Mouse (Mus musculus) common myeloid progenitor, adult 5-6 weeks (primary cell): ENCODE results near the gene Timp2. TPM values are rescaled to one million over a fixed set of nuclear protein-coding genes. Genes with fewer than 3 reads are reported as not detected.

ENCODE experiments used
- ATAC-seq: replicated peaks from 2 replicates; pipeline ENCODE4 v1.8.0; 2016; ENCODE audit warnings: low read depth, mild to moderate bottlenecking, moderate TSS enrichment, inconsistent platforms; ENCODE audit not compliant: poor library complexity, severe bottlenecking
- total RNA-seq: library from RNA; stranded (forward); fragments of 200-1000, 187-1606 nt; gene quantifications from 2 replicates; pipeline ENCODE4 v1.2.3, GENCODE M21; 2017

Gene Timp2
- total RNA-seq, 1 experiment from 2014 or later, result 8.9 TPM

- ATAC-seq, result no peak
Measured at GRCm38 (mm10) chr11:118372641-118373040, 17.1 kb upstream of the Timp2 start.

DNA sequence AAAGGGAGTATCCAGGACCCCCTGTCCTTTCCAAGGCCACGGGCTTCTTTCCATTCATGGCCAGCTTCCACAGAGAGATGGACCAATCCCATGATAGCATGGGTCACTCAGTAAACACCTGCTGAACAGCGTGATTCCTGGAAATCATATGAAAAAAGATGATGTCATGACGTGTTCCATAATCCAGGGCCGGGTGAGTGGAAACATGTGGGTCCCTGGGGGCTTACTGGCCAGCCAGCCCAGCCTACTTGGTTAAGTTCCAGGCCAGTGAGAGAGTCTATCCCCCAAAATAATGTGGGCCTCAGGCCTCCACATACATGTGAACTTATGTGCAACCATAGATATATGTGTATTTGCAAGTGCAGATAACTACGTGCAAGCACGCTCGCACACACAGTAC is 16.3 kb upstream of the Timp2 start:
- ATAC-seq, result no peak

DNA sequence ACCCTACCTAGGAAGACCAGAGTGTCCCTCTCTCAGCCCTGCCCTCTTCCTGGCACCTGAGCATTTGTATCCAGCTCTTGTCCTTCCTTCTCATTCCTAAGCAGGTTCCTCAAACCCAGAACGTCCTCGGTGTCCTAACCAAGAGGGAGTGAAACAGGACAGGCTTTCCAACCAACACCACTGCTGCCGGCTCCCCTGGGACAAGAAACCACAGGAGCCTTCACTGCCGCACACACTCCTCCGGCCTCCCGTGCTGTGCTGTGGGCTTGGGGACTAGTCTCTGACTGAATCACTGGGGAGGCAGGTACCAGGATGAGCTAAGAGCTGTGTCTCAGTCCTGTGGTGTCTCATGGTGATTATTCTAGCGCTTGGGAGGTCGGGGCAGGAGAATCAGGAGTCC is 14.1 kb upstream of the Timp2 start:
- no peak for ATAC-seq

- no peak for ATAC-seq
Measured at GRCm38 (mm10) chr11:118369251-118369650, 13.7 kb upstream of the Timp2 start.

DNA sequence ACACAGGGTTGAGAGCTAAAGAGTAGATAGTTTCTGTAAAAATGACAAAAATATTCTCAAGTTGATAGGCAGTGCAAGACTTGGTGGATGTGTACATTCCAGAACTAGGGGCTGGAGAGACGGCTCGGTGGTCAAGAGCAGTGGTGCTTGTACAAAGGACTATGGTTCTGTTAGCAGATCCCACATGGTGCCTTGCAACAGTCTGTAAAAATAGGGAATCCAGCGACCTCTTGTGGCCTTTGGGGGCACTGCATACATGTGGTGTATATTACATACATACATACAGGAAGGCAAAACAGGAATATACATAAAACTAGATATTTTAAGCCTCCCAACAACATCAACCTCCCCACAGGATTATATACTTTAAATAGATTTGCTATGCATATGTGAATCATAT is 12.8 kb upstream of the Timp2 start:
- no peak; the same call in 1 of the 2 replicates for ATAC-seq

DNA sequence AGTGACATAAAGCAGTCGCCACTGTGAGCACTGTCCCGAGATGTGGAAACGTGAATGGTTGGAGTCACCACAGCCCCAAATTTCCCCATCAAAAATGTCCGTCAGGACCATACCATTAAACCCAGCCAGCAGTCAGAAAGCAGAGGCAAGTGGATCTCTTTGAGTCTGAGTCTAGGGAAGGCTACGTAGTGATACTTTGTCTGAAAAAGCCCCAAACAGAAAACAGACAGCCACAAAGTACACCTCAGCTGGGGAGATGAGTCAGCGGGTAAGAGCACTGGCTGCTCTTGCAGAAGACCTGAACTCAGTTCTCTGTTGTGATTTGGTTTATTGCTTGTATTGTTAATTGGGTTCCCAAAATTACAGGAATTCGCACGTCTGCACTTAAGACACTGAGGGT is 11.0 kb upstream of the Timp2 start:
- no peak for ATAC-seq

- no peak for ATAC-seq
Measured at GRCm38 (mm10) chr11:118366108-118366507, 10.6 kb upstream of the Timp2 start.

DNA sequence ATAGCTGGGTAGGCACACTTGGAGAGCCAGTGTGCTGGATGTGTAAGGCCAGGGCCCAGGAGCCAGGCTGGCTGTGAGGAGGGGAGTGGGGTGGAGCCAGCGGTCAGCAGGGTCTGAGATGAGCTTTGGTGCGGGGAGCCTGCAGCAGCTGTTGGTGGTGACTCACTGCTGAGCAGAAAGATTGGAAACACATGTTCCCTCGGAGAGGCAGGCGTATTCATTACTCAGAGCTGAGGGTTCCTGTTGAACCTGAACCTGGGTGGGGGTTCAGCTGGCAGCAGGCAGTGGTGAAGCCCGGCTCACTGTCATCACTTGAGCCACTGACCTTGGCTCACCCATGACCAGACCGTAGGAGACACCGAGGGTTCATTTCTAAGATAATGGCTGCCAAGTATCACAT is 9.6 kb upstream of the Timp2 start:
- no peak for ATAC-seq

- no peak for ATAC-seq
Measured at GRCm38 (mm10) chr11:118364021-118364420, 8.5 kb upstream of the Timp2 start.

DNA sequence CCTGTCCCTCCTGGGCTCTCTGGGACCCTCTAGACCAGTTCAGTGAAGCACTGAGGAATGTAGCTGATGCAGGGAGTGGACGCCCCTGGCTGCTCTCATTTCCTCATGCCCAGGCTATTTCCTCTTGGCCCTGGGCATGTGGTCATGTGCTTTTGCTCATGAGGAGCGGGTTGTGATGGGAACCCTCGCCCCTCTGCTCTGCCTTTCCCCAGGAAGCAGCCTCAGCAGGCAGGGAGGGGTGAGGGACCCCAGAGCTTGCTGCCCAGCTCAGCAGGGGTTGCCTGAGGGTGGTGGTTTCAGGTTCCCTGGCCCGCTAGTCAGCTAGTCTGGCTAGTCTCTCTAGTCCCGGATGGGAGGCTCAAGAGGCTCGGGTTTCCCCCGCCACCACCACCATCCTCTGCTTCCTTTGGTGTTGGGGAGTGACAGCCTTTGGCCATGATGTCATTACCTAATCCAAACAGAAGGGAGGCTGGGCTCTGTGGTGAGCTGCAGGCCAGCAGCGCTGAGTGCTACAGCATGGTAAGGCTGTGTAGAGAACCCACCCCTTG is 7.5 kb upstream of the Timp2 start:
- ATAC-seq, result peak; percentile 83

GRCm38 (mm10) chr11:118362501-118362900 is 7.0 kb upstream of the Timp2 start:
- no peak for ATAC-seq

DNA sequence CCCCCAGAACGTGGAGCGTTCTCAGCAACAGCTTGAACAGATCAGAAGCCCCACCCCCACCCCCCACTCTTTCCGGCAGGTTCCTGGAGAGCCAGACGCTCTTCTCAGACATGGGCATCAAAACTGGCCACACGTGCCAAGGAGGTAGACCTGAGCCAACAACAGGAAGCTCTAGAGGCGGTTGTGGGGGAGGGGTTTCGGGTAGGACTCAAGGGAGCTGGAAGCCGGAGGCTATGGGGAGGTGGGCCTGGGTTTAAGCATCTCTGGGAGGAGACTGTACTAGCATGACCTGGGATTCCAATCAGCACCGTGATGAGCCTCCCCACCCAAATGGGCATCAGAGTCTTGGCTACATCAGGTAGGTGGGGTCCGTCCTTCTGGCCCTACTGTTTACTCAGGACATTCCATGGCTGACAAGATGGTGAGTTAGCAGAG is 5.4 kb upstream of the Timp2 start:
- ATAC-seq, result no peak

- no peak for ATAC-seq
Measured at GRCm38 (mm10) chr11:118360491-118360890, 5.0 kb upstream of the Timp2 start.

DNA sequence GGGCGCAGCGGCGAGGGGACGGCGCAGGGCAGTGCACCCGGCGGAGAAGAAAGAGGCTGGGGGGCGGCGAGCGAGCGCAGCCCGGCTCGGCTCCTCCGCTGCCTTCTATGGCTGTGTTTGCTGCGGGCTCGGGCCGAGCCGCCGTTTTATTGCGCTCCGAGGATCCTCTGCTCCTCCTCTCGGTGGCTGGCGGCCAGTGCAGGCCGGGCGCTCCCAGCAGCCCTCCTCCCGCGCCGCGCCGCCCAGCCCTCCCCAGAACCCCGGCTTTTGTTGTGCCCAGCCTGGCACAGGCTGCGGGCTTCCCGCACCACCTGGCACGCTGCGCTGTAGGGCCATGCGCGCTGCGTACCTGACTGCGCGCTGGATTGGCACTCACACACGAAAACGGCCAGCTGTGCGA is 335 bp downstream of the Timp2 start:
- ATAC-seq, result peak; percentile 93

DNA sequence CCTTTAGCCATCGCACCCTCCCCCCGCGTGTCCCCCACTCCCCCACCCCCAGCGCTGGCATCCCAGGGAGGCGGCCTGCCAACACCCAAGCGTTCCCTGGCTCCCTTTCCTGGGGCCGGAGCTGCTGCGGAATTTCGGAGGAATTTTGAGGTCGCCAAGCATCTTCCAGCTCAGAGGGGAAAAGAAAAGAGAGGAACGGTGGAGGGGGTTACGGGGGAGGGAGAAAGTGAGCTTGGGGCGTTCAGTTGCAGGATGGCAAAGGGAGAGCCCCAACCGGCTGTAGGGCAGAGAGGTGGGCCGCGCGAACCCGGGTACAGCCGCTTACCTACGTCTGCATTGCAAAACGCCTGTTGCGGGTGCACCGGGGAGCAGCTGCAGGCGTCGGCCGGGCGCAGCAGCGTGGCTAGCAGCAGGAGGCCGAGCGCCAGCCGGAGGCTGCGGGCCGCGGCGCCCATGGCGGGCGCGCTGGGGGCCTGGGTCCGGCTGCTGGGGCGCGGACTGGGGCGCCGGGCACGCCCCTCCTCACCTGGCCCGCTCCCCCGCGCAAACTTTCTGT is 826 bp downstream of the Timp2 start:
- ATAC-seq, result no peak

GRCm38 (mm10) chr11:118349494-118349893 is 6.0 kb downstream of the Timp2 start:
- ATAC-seq, result no peak

DNA sequence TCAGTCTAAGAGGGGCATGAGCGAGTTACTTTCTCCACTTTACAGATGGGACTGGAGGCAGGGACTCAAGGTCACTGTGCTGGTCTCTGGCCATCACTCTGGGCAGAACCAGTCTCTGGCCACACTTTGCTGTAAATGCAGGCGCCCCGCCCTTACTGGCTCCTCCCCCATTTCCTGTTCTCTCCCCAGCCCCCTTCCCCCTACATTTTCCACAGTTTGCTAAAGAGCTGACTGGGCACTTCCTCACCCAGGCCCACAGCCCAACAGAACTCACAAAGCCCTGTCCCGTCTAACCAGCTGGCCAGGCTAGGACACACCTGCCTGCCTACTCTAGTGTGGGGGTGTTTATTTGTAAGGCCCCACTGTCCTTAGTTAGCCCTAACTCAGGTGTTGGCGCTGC is 6.7 kb downstream of the Timp2 start:
- ATAC-seq, result peak; percentile 81

GRCm38 (mm10) chr11:118348419-118348818 is 7.1 kb downstream of the Timp2 start:
- ATAC-seq, result peak; percentile 43

GRCm38 (mm10) chr11:118347911-118348310 is 7.6 kb downstream of the Timp2 start:
- no peak for ATAC-seq

DNA sequence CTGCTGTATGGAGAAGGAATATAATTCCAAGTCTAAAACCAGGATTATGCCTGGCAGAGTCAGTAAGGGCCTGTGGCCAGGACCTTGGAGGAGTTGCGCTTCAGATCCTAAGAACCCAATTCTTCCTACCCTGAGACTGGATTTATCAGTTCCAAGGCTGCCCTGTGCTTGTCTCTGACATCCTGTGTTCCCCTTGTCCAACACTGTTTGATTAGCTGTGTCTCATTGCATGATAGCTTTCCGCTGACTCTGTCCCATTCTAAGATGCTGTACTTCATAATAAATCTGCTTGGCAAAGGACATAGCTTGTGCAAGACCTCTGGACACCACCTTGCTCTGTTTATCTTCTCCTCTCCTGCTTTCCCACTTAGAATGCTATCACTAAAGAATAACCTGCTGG is 8.1 kb downstream of the Timp2 start:
- no peak for ATAC-seq

GRCm38 (mm10) chr11:118346395-118347096 is 9.0 kb downstream of the Timp2 start:
- ATAC-seq, result no peak

- ATAC-seq, result no peak
Measured at GRCm38 (mm10) chr11:118345693-118346092, 9.8 kb downstream of the Timp2 start.
